Mouse (Mus musculus) ES-Bruce4 (cell line): ENCODE measurements at regions not wholly inside any gene's neighbourhood (a gene's known extent, or its start where the extent isn't known, plus 50 kb on each side); places are given as distances from the start of the nearest gene placed in this dataset.

ENCODE experiments used
- CTCF ChIP-seq: IDR thresholded peaks from one replicate; pipeline ENCODE4 v1.8.1; 2011; ENCODE audit warnings: low read depth, low read length
- POLR2A ChIP-seq: IDR thresholded peaks from one replicate; pipeline ENCODE4 v1.8.1; 2011; ENCODE audit warnings: low read length; ENCODE audit not compliant: insufficient read depth

- TF ChIP-seq CTCF (no peak), POLR2A (no peak)
Measured at GRCm38 (mm10) chr16:49321951-49322350, 264.7 kb downstream of the Myh15 start.
